Mouse (Mus musculus) hindbrain, postnatal 0 days (tissue): ENCODE measurements at regions not wholly inside any gene's neighbourhood (a gene's known extent, or its start where the extent isn't known, plus 50 kb on each side); places are given as distances from the start of the nearest gene placed in this dataset.

ENCODE experiments used
- ATAC-seq: fragments of 200-750 bp; cut with Nextera tagmentation; 2 replicates; pipeline ENCODE4 v1.8.0; 2017; ENCODE audit warnings: mild to moderate bottlenecking, moderate TSS enrichment, moderate library complexity
- DNase-seq: peaks from one replicate; pipeline ENCODE4 v3.0.0-alpha.2; 2015; ENCODE audit warnings: low spot score
- H3K27ac ChIP-seq: fragments of 300-500 bp; sonication (generic); 2 replicates; pipeline ENCODE4 v1.5.1; 2014; ENCODE audit warnings: mild to moderate bottlenecking
- H3K27me3 ChIP-seq: fragments of 300-500 bp; sonication (generic); 2 replicates; pipeline ENCODE4 v1.6.1; 2014; ENCODE audit warnings: low read length, mixed read lengths; ENCODE audit not compliant: insufficient read depth
- H3K36me3 ChIP-seq: fragments of 300-500 bp; sonication (generic); 2 replicates; pipeline ENCODE4 v1.6.1; 2014; ENCODE audit warnings: low read length, mixed read lengths; ENCODE audit not compliant: insufficient read depth
- H3K4me1 ChIP-seq: fragments of 300-500 bp; sonication (generic); 2 replicates; pipeline ENCODE4 v1.6.1; 2014; ENCODE audit warnings: antibody characterized with exemption, low read length, mixed read lengths; ENCODE audit not compliant: insufficient read depth
- H3K4me2 ChIP-seq: fragments of 300-500 bp; sonication (generic); 2 replicates; pipeline ENCODE4 v1.6.1; 2014; ENCODE audit warnings: low read depth, mild to moderate bottlenecking, low read length, moderate library complexity, mixed read lengths
- H3K4me3 ChIP-seq: fragments of 300-500 bp; sonication (generic); 2 replicates; pipeline ENCODE4 v1.5.1; 2014; ENCODE audit warnings: low read length
- H3K9ac ChIP-seq: fragments of 300-500 bp; sonication (generic); replicated peaks from 2 replicates; pipeline ENCODE4 v1.6.1; 2014; ENCODE audit warnings: mild to moderate bottlenecking, low read length, moderate library complexity, mixed read lengths
- H3K9me3 ChIP-seq: fragments of 300-500 bp; sonication (generic); 2 replicates; pipeline ENCODE4 v1.6.1; 2016; ENCODE audit warnings: low read length, mixed read lengths
- CTCF ChIP-seq: IDR thresholded peaks from 2 replicates; pipeline ENCODE4 v1.5.1; 2016; ENCODE audit warnings: antibody characterized with exemption, control low read depth, low read depth
- WGBS: fragments of 180-500 bp; shearing (Covaris S2); extraction: QIAGEN DNeasy Blood & Tissue Kit; methylation state at CpG from one replicate; pipeline ENCODE4 v1.1.7; 2014; 5-methylcytosine and 5-hydroxymethylcytosine counted together

GRCm38 (mm10) chr10:24437177-24437576, 158.1 kb upstream of the Ccn2 start:
- H3K36me3 ChIP-seq, result no peaks in the 10 kb centered on the region

GRCm38 (mm10) chr10:24444572-24444971, 150.7 kb upstream of the Ccn2 start:
- Histone ChIP-seq H3K9me3 (no peaks in the 10 kb centered on the region), H3K27me3 (no peaks in the 10 kb centered on the region), H3K9ac (no peak overlapping the region), H3K4me1 (no peaks in the 10 kb centered on the region), H3K27ac (no peak overlapping the region), H3K4me3 (no peak overlapping the region), H3K4me2 (no peak overlapping the region), H3K36me3 (no peaks in the 10 kb centered on the region)
- DNase-seq, result no peak
- TF ChIP-seq CTCF, result no peak
- no peak for ATAC-seq
- 29% methylated on average over 1 of the region's 1 CpGs for WGBS

More at GRCm38 (mm10) chr10:24437177-24437576, 158.1 kb upstream of the Ccn2 start:
- 53% methylated on average over 2 of the region's 2 CpGs for WGBS
- Histone ChIP-seq H3K4me3 (no peak overlapping the region), H3K27ac (no peak overlapping the region), H3K27me3 (no peaks in the 10 kb centered on the region), H3K4me1 (0 out of 2 replicates have a peak, but pooled peaks cover 4% of the 10 kb centered on the region), H3K9ac (no peak overlapping the region), H3K4me2 (no peak overlapping the region), H3K9me3 (no peaks in the 10 kb centered on the region)
- DNase-seq, result peak; percentile 6
- TF ChIP-seq CTCF, result no peak
- ATAC-seq, result peak; percentile 49; the same call in 1 of the 2 replicates

GRCm38 (mm10) chr10:24445036-24445435, 150.2 kb upstream of the Ccn2 start:
- Histone ChIP-seq H3K27me3 (no peaks in the 10 kb centered on the region), H3K27ac (no peak overlapping the region), H3K4me2 (no peak overlapping the region), H3K9ac (no peak overlapping the region), H3K36me3 (no peaks in the 10 kb centered on the region), H3K9me3 (no peaks in the 10 kb centered on the region), H3K4me3 (no peak overlapping the region), H3K4me1 (no peaks in the 10 kb centered on the region)
- DNase-seq (no peak), ATAC-seq (no peak)
- 87% methylated on average over 6 of the region's 6 CpGs for WGBS
- TF ChIP-seq CTCF, result no peak

DNA sequence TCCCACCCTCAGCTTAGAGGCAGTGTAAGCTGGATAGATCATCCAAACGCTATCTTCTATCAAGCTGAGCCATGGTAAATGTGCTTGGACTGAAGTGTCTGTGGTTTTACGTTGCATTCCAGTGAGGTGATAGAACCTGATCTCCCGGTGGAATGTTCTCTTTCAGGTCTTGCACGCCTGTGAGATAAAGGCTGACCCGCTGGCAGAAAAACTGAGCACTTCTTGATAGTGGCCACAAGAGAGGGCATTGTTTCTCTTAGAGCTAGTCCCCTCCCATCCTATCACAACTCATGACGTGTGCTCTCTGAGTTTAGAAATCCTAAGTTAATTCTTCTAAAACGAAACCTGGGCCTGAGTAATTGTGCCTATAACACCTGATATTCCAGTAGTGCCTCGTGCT, 149.1 kb upstream of the Ccn2 start:
- Histone ChIP-seq H3K27ac (no peak overlapping the region), H3K4me1 (no peaks in the 10 kb centered on the region), H3K4me3 (no peak overlapping the region), H3K9me3 (no peaks in the 10 kb centered on the region), H3K9ac (no peak overlapping the region), H3K4me2 (no peak overlapping the region), H3K27me3 (no peaks in the 10 kb centered on the region), H3K36me3 (no peaks in the 10 kb centered on the region)
- WGBS, result 85% methylated on average over 8 of the region's 8 CpGs
- no peak for ATAC-seq
- TF ChIP-seq CTCF, result no peak
- DNase-seq, result no peak

DNA sequence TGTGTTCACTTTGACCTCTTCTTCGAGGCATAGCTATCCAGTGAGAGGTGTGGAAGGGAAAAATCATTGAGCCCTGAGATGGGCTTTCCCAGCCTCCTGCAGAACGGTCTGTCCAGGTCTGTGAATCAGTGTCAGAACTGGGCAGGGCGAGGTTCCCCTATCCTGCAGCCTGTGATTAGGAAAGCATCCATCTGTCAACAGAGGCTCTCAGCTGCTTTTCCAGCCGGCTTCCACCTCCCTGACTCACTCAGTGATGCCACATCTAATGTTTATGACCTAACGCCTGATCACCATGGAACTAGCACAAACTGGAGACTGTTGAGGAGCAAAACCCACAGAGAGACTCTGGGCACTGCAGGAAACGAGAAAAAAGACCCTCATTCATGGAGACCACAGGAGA, 148.1 kb upstream of the Ccn2 start:
- Histone ChIP-seq H3K4me3 (no peak overlapping the region), H3K27ac (no peak overlapping the region), H3K27me3 (no peaks in the 10 kb centered on the region), H3K4me2 (no peak overlapping the region), H3K9ac (no peak overlapping the region), H3K36me3 (no peaks in the 10 kb centered on the region), H3K4me1 (no peaks in the 10 kb centered on the region), H3K9me3 (no peaks in the 10 kb centered on the region)
- WGBS, result 72% methylated on average over 6 of the region's 6 CpGs
- no peak for TF ChIP-seq CTCF
- ATAC-seq, result no peak
- DNase-seq, result no peak

- H3K27me3 ChIP-seq, result no peaks in the 10 kb centered on the region
- no peak for TF ChIP-seq CTCF
- no peak for ATAC-seq
- H3K4me3 ChIP-seq, result no peak overlapping the region
- H3K9ac ChIP-seq, result no peak overlapping the region
- no peak overlapping the region for H3K4me2 ChIP-seq
- no peaks in the 10 kb centered on the region for H3K4me1 ChIP-seq
- DNase-seq, result no peak
- H3K27ac ChIP-seq, result no peak overlapping the region
- no peaks in the 10 kb centered on the region for H3K36me3 ChIP-seq
- WGBS, result 73% methylated on average over 9 of the region's 9 CpGs
- H3K9me3 ChIP-seq, result no peaks in the 10 kb centered on the region
These were observed 147.2 kb upstream of the Ccn2 start for GRCm38 (mm10) chr10:24448001-24448561.

DNA sequence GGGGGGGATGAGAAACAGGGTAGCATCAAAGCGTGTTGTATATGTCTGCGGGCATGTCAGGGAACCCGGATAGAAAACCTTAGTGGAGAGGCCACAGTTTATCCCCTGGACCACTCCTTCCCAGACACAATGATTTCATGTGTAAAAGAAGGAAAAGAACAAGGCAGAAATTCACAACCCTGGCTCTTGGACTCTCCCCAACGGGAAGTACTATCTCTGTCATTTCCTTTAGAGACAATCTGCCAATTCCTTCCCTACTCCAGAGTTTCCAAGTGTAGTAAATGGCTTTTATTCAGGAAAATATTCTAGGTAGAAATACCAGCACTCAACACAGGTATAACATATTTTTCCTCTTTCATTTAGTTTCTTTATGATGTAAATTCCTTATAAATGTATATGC, 141.7 kb upstream of the Ccn2 start:
- Histone ChIP-seq H3K36me3 (no peaks in the 10 kb centered on the region), H3K9ac (no peak overlapping the region), H3K27ac (no peak overlapping the region), H3K9me3 (no peaks in the 10 kb centered on the region), H3K4me1 (no peaks in the 10 kb centered on the region), H3K4me2 (no peak overlapping the region), H3K27me3 (no peaks in the 10 kb centered on the region), H3K4me3 (no peak overlapping the region)
- DNase-seq (no peak), ATAC-seq (no peak)
- TF ChIP-seq CTCF, result no peak
- WGBS, result 83% methylated on average over 4 of the region's 4 CpGs
